Mouse (Mus musculus) thymus, postnatal 0 days (tissue): Measurements from ENCODE around the gene Taf3. TPM values are rescaled to one million over a fixed set of nuclear protein-coding genes. Genes with fewer than 3 reads are reported as not detected.

Experiments
- DNase-seq: peaks from one replicate; pipeline ENCODE4 v3.0.0-alpha.2; 2015; ENCODE audit warnings: low spot score
- polyA plus RNA-seq: library from polyadenylated mRNA; unstranded; fragments of >200 nt; fragmentation: Nextera tagmentation; extraction: Ambion mirVana; gene quantifications from 2 replicates; pipeline ENCODE4 v1.2.1, GENCODE M21; 2015

Gene Taf3
- polyA plus RNA-seq, 1 experiment from 2014 or later = 16.0 TPM

- peak; percentile 63 for DNase-seq
Observed at GRCm38 (mm10) chr2:9877966-9878563, 170.3 kb downstream of the Taf3 start.

- DNase-seq = peak; percentile 40
Observed at GRCm38 (mm10) chr2:9877326-9877690, 171.1 kb downstream of the Taf3 start.

DNA sequence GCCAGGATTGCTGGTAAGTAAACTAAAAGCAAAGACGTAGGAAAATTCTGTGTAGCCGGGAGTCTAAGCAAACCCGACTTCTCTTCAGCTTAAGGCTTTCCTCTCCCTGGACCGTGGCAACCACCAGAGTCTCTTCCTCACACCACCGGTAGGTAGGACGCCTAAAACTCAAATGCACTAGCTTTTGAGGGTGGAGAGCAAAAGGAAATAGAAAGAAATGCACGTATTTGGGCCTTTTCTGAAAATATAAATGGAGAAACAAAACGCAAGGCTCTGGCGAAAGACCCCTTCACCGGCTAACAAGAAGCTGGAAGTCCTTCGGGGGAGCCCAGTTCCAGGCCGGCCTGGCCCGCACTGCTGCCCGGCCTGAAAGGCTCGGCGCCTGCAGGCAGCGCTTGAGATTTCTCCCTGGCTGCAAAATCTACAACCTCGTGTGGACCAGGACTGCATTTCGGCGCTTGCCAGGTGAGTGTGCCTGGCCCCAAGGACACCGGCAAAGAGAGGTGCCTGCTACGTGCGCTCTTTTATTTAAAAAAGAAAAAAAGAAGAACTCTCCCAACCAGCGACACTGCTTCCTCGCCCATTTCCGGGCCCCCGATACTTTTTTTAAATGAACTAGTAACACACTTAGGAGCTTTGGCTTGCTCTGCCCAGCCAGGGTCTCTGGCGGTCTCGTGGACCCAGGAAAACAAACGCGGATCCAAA, 171.6 kb downstream of the Taf3 start:
- peak; percentile 58 for DNase-seq

DNA sequence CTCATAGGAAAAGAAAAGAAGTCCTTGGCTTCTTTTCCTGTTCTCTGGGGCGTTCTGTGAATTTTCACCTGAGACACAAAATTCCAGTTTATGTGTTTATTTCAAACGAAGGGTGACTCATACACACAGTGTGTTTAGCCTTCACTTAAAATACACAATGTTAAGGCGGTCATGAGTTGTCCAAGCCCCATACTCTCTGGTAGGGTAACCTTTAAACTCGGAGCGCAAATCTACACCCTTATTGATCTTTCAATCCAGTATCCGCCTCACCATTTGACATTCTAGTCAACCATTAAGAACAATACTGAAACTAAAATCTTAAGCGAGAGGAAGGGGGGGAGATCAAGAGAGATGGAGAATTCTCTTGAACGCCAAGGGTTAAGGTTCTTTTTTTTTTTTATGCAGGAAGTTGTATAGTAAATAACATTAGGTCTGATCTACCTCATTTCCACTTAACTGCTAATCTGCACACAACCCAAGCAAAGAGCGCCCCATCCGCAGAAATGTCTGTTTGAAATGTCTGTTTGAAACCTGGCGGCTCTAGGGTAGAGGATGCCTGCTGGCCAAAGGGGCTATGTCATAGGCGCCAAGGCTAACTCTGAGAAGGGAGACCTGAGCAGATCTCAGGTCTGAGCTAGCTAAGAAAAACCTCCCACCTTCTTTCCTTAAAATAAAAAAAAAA, 172.6 kb downstream of the Taf3 start:
- peak; percentile 69 for DNase-seq

- DNase-seq = no peak
Observed at GRCm38 (mm10) chr2:9875220-9875619, 173.2 kb downstream of the Taf3 start.

- DNase-seq = peak; percentile 13
Observed at GRCm38 (mm10) chr2:9874467-9875219, 173.8 kb downstream of the Taf3 start.

DNA sequence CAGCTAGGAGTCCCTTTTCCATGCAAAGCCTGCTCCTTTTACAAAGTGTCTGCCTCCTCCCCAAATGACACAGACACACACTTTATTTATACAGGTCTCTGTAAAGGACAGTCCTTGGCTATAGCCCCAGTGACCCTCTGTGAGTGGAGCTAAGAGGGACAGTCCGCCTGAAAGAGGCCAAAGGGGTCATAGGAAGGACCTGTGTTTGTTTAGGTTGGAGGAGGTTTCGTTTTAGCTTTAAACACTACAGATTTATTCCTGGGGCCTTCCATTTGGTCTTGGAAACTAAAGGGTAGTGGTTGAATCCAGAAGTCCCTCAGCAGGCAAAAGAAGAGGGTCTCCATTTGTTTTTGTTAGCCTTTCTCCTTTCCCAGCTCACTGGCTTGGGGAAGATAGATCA, 174.6 kb downstream of the Taf3 start:
- DNase-seq = no peak

- peak; percentile 41 for DNase-seq
Observed at GRCm38 (mm10) chr2:9872682-9873081, 175.7 kb downstream of the Taf3 start.

- peak; percentile 42 for DNase-seq
Observed at GRCm38 (mm10) chr2:9871798-9872197, 176.6 kb downstream of the Taf3 start.

DNA sequence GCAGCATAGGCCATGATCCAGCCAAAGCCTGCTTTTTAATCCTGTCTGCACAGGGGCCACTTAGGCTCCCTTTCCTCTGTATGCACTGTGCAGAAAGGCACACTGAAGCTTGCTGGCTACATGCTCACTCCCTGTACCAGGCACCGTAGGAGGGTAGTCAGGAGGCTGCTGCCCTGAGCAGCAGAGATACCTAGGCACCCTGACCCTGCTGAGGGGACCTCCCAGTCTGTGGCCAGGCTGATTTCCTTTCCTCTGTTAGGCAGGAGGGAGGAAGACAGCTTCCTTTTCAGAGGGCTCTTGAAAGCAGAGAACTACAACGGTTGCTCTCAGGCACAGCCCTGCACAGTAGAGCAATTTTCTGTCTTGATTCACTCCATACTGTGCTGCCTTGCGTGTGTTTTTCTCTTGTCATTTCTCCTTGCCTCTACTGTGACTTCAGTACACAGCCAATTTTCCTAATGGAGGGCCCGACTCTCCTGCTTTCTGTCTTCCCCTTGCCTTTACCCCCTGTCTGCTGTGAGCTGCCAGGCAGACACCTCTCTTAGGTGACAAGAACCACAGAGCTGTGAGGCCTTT, 177.2 kb downstream of the Taf3 start:
- DNase-seq = peak; percentile 58

GRCm38 (mm10) chr2:9867092-9867825, 181.1 kb downstream of the Taf3 start:
- peak; percentile 35 for DNase-seq

Other genes with a start within 250 kb of the Taf3 start
- not detected in 2 replicates for gene 4930412O13Rik, start 167.3 kb downstream of the Taf3 start, polyA plus RNA-seq
- gene 9230102O04Rik, start 159.1 kb downstream of the Taf3 start, polyA plus RNA-seq = not detected in 2 replicates
- 69.7 and 81.2 TPM in 2 replicates for gene Gata3, start 158.6 kb downstream of the Taf3 start, polyA plus RNA-seq
- 644 and 686 TPM in 2 replicates for gene Atp5c1, start 31.9 kb upstream of the Taf3 start, polyA plus RNA-seq
- 45.0 and 52.4 TPM in 2 replicates for gene Kin, start 32.0 kb upstream of the Taf3 start, polyA plus RNA-seq
- gene Itih2, start 82.8 kb upstream of the Taf3 start, polyA plus RNA-seq = 0.12 and 0.14 TPM in 2 replicates
- 3.4 and 3.6 TPM in 2 replicates for gene Itih5, start 105.0 kb upstream of the Taf3 start, polyA plus RNA-seq